Mouse (Mus musculus) neutrophil, adult 5-6 weeks (primary cell): ENCODE data around the gene Trafd1. TPM values are rescaled to one million over a fixed set of nuclear protein-coding genes. Genes with fewer than 3 reads are reported as not detected.
A peak's percentile ranks its signal among the peaks of the same experiment; 100 is the strongest.
"Not testable (repeated sequence)": the region's sequence is repeated elsewhere in the genome, so short reads cannot be mapped to it uniquely, and the experiment has no call there.

ENCODE experiments used
- ATAC-seq: fragments of 151-379, 151-347 bp; 2 replicates; pipeline ENCODE4 v1.8.0; 2017; ENCODE audit warnings: mild to moderate bottlenecking, moderate TSS enrichment; ENCODE audit not compliant: insufficient number of reproducible peaks, poor library complexity, low FRiP score, severe bottlenecking; ENCODE audit errors: extremely low read depth
- total RNA-seq: library from RNA; stranded (forward); fragments of 200-1000 nt; gene quantifications from 2 replicates; pipeline ENCODE4 v1.2.3, GENCODE M21; 2017

The Trafd1 gene
- total RNA-seq, 1 experiment from 2014 or later: 106 TPM

DNA sequence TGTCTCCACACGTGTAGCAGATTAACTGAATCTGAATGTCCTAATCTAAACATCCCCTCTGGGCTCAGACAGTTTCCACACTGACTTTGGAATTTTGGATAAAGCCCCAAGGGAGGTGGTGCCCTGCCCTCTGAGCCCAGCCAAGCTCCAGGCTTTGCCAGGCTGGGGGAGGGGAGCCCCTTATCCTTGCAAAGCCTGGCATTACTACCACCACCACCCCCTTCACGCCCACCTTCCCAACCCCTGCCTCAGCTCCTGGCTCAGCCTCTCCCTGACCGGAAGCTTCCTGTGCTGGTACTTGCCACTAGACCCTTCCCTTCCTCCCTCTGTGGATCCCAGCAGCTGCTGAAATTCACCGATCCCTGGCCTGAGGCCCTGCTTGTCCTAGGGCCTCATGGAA lies 1.7 kb upstream of the Trafd1 start:
- ATAC-seq: no peak

DNA sequence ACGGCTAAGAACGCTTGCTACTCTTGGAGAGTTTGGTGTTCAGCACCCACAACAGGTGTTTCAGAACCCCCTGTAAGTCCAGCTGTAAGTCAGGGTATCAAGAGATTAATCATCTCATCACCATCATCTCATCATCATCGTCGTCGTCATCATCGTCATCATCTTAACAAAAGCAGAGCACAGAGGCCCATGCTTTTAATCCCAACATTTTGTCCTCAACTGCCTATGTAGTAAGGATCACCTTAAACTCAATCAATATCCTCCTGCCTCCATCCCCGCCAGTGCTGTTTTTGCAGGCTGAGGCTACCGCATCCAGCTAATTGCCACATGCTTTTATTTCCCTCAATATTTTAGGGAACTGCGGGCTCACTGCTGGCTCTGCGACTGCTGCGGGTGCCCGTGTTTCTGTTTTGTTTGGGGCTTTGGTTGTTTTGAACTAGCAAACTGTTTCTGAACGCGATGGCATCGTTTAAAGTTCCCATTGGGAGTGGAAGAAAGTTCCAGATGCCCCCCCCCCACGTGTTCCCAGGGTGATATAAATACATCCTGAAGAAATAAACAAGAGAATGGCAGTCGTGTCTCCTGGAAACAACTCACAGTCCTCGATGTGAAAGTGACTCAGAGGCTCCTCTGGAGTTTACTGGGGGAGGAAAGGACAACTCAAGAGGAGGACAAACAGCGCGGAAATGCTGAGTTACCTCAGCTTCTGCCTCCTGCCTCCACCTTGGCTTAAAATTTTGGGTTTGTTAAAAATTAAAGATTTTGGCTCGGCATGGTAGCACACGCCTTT lies 883 bp upstream of the Trafd1 start:
- no peak for ATAC-seq

GRCm38 (mm10) chr5:121384757-121385460 lies 523 bp downstream of the Trafd1 start:
- no peak for ATAC-seq

DNA sequence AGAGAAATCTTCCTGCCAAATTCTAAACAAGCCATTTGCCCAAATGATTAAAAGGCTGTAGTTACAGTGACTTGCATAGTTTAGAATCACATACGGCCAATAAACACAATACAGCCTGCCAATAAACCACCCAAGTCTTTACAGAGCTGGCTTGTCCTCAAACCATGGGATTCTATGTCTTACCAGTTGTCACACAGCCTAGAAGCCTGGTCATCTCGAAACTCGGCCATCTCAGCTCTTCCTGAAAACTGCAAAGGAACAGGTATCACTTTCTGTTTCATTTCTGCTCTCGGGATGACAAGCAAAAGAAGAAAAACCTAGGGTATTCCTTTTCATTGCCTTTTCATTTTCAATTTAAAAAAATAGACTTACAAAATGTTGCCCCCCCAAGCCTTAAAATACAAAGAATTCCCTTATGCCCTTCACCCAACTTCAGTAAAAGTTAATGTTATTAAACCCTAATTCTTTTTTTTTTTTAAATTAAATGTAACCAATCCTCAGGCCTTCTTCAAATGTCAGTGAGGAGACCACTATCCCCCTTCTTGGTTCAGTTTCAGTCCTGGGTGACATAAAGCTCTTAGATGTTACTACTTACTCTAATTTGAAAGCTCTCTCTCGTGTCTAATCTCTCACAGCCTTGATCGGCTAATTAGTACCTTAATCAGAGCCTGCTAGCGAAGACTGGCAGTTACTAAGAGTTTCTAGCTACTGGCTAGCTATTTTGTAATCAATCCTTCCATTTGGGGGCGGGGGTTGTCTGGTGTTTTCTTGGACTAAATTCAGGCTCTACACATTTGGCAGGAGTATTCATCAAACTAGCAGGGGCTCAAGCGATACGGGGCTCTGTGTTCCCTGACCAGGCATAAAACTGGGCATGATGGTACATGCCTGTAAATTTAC lies 1.3 kb downstream of the Trafd1 start:
- no peak for ATAC-seq

DNA sequence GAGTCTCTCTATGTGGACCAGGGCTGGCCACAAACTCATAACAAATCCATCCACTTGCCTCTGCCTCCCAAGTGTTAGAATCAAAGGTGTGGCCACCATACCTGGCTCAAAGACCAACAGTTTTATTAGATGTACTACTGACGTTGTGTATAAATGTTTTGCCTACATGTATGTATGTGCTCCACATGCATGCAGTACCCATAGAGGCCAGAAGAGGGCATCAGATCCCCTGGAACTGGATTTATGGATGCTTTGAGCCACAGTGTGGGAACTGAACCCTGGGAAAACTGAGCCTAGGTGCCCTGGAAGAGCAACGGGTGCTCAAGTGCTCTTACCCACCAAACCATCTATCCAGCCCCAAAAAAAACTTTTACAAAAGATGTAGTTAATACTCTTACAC lies 4.7 kb downstream of the Trafd1 start:
- no peak for ATAC-seq

DNA sequence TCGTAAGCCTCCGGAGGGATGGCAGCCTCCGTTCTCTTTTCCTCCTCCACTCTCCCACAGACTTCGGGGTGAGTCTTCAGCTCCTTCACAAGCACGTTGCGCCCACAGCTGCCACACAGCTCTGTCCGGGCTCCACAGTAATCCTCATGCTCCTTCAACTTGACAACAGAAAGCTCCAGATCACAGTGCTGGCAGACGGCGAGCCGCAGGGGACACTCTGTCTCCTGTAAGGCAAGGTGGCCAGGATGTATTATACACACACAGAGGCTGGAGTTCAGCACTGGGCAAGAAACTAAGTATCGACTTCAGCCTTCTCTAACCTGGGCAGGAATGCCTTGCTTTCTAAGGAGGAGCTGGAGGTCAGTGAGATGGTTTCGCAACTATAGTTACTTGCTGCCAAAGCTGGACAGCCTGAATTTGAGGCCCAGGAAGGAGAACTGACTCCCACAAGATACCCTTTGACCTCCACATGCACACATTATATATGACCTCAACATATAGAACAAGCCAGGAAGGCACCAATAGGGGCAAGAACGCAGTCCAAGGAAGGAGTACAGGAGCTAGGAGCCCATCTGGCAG lies 6.7 kb downstream of the Trafd1 start:
- ATAC-seq: no peak

GRCm38 (mm10) chr5:121376972-121377371 lies 8.5 kb downstream of the Trafd1 start:
- not testable (repeated sequence) for ATAC-seq

- no peak for ATAC-seq
Measured at GRCm38 (mm10) chr5:121374790-121375189, 10.6 kb downstream of the Trafd1 start.

DNA sequence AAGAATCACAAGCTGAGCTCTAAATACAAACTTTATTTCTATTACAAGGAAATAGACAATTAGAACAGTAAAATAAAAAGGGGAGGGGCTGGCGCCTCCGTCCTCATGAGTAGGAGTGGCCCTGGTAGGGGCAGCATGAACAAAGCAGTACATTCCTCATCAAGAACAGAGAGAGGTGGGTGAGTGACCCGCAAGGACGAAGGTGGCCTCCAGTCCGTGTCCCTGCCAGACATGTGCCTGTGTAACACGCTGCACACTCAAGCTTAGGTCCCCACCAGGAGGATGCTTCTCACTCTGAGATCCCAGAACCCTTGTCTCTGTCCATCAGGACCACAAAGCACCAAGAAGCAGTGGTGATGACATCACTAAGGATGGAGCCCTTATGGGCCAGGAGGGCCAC lies 13.7 kb downstream of the Trafd1 start:
- ATAC-seq: no peak

DNA sequence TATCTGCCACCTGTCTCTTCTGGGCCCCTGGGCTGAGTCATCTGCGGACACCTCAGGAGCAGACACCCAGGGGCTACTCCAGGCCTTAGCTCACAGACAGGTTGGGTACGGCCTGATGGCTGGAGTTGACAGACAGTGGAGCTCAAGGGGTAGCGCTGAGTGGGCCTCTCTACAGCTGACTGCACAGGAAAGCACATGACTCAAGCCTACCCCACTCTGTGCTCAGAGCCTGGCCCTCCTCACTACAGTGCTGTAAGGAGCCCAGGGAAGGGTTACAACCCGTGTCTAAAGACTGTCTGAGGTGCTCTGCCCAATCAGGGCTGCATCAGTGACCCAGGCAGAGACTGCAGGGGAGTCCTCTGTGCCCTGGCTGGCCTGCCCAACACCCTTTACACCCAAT lies 18.2 kb downstream of the Trafd1 start:
- no peak for ATAC-seq

DNA sequence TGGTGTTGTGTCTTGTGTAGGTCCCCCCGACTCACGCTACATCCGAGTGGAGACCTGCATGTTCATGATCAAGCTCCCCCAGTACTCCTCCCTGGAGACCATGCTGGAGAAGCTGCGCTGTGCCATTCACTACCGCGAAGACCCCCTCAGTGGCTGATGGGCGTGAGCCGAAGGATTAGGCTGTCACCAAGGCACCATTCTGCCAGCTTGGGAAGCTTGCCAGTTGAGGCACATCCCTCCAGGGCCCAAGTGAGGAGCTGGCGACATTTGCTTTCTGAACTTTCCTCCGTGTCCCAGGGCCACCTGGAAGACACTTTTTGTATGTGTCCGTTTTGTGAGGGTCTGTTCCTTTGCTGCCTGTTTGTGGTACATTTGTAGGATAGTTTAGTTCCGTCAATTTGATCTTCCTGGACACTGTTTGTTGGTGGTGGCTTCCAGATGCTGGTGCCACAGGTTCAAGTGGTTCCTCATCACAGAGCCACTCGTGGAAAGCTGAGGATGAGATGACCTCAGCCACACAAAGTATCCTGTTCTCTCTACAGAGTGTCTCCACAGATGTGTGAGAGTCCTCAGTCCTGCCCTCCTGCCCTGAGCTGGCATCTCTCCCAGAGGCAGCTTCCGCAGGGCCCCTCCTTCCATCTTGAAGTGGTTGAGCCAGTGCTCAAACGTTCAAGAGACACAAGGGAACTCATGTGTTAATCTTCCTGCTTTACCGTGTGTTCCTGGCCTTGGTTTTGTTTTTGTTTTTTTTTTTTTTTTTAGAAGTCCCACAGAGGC lies 18.8 kb downstream of the Trafd1 start:
- no peak for ATAC-seq

- ATAC-seq: no peak
Measured at GRCm38 (mm10) chr5:121363441-121363840, 22.0 kb downstream of the Trafd1 start.

- no peak for ATAC-seq
Measured at GRCm38 (mm10) chr5:121361696-121362095, 23.7 kb downstream of the Trafd1 start.

GRCm38 (mm10) chr5:121359229-121359628 lies 26.2 kb downstream of the Trafd1 start:
- ATAC-seq: no peak

GRCm38 (mm10) chr5:121343997-121344396 lies 41.4 kb downstream of the Trafd1 start:
- no peak for ATAC-seq

- ATAC-seq: no peak; the same call in 1 of the 2 replicates
Measured at GRCm38 (mm10) chr5:121342490-121342889, 42.9 kb downstream of the Trafd1 start.

- ATAC-seq: peak; percentile 27; the same call in 1 of the 2 replicates
Measured at GRCm38 (mm10) chr5:121340965-121341473, 44.4 kb downstream of the Trafd1 start.
